Mouse (Mus musculus) spleen, adult 2 months (tissue): ENCODE data around the gene Krtap4-1. TPM values are rescaled to one million over a fixed set of nuclear protein-coding genes. Genes with fewer than 3 reads are reported as not detected.
"Not testable (repeated sequence)": the region's sequence is repeated elsewhere in the genome, so short reads cannot be mapped to it uniquely, and the experiment has no call there.

Experiments
- DNase-seq, 2 experiments: peaks; one replicate each; pipeline versions ENCODE4 v3.0.0 to v3.0.0-alpha.2; 2012 to 2021; ENCODE audit warnings: low spot score in 2 of 2, low read depth in 1 of 2
- H3K27ac ChIP-seq: fragments of 200-500 bp; 2 replicates; pipeline ENCODE4 v1.5.1; 2012; ENCODE audit warnings: low read length, inconsistent platforms; ENCODE audit not compliant: insufficient read depth
- H3K27me3 ChIP-seq: fragments of 200-500 bp; 2 replicates; pipeline ENCODE4 v1.6.1; 2012; ENCODE audit warnings: mild to moderate bottlenecking, moderate library complexity, low read length, inconsistent platforms; ENCODE audit not compliant: control insufficient read depth, insufficient read depth
- H3K36me3 ChIP-seq: fragments of 200-500 bp; 2 replicates; pipeline ENCODE4 v1.6.1; 2012; ENCODE audit warnings: mild to moderate bottlenecking, low read length, inconsistent platforms; ENCODE audit not compliant: control insufficient read depth, insufficient read depth
- H3K4me1 ChIP-seq: fragments of 200-500 bp; 2 replicates; pipeline ENCODE4 v1.6.1; 2011; ENCODE audit warnings: inconsistent platforms; ENCODE audit not compliant: control insufficient read depth, insufficient read depth, insufficient read length
- H3K4me3 ChIP-seq: fragments of 200-500 bp; 2 replicates; pipeline ENCODE4 v1.5.1; 2011; ENCODE audit warnings: mild to moderate bottlenecking, inconsistent platforms; ENCODE audit not compliant: insufficient read depth, insufficient read length; ENCODE audit errors: extremely low read depth
- CTCF ChIP-seq: fragments of 200-500 bp; IDR thresholded peaks from 2 replicates; pipeline ENCODE4 v1.5.1; 2011; ENCODE audit warnings: mild to moderate bottlenecking, inconsistent platforms; ENCODE audit not compliant: insufficient read depth, insufficient read length, insufficient replicate concordance; ENCODE audit errors: extremely low read depth
- POLR2A ChIP-seq: fragments of 200-500 bp; IDR thresholded peaks from 2 replicates; pipeline ENCODE4 v1.6.1; 2011; ENCODE audit warnings: low read depth, low read length, inconsistent platforms
- WGBS: fragments of 180-500 bp; shearing (Covaris S2); methylation state at CpG from one replicate; pipeline ENCODE4 v1.1.7; 2018; 5-methylcytosine and 5-hydroxymethylcytosine counted together
- polyA plus RNA-seq: library from polyadenylated mRNA; depleted of rRNA; stranded (reverse); fragments of >200 nt; gene quantifications from 2 replicates; pipeline ENCODE4 v1.2.3, GENCODE M21; 2012; rRNA removed

Gene Krtap4-1
- not detected in 2 replicates for polyA plus RNA-seq

DNA sequence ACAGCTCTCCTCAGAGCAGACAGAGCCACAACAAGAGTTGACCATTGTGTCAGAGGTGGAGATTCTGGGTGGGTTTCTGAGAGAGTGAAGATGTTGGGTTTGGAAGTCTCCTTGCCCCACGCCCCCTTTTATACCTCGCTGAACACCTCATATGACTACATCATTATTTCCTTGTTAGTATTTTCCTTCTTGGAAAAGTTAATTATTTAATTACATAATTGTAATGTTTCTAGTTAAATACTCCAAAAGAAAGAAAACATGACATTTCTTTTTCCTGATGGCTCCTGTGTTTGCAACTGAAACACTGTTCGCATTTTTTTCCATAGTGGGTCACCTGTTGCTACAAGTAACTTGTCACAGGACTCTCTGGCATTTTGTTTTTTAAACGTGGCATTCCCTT lies at the start of gene Krtap4-1:
Gene Krtap4-1 (minus strand): TSS at position 101 of the 400 bp plus-strand sequence.
- Histone ChIP-seq H3K36me3 (no peaks in the 10 kb centered on the region), H3K4me3 (no peak within 1 kb of the TSS), H3K27me3 (no peaks in the 10 kb centered on the region), H3K4me1 (no peaks in the 10 kb centered on the region), H3K27ac (no peak within 1 kb of the TSS)
- no peak for DNase-seq
- 86% methylated on average over 4 of the region's 4 CpGs for WGBS
- no peak for TF ChIP-seq CTCF
- no peak for TF ChIP-seq POLR2A

DNA sequence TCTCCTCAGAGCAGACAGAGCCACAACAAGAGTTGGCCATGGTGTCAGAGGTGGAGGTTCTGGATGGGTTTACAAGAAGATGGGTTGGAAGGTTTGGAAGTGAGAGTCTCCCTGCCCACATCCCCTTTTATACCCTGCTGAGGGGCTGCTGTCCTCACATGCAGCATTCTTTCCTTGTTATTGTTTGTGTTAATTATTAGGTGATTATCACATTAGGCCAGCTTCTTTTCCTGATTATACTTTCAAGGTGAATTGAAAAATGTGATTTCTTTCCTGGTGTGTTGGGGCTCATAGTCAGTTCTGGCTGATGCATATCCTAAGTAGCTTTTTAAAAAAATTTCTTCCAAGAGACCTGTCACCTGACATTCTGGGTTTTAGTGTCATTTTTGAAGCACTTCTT lies 37.8 kb upstream of the Krtap4-1 start, which contains the start of gene Krtap4-6:
Gene Krtap4-6 (minus strand): TSS at position 101 of the 400 bp plus-strand sequence.
- no peaks in the 10 kb centered on the region for H3K27me3 ChIP-seq
- no peaks in the 10 kb centered on the region for H3K4me1 ChIP-seq
- no peaks in the 10 kb centered on the region for H3K36me3 ChIP-seq
- H3K27ac ChIP-seq: no peak within 1 kb of the TSS
- DNase-seq: no peak
- no peak within 1 kb of the TSS for H3K4me3 ChIP-seq
- TF ChIP-seq POLR2A (no peak), CTCF (no peak)

DNA sequence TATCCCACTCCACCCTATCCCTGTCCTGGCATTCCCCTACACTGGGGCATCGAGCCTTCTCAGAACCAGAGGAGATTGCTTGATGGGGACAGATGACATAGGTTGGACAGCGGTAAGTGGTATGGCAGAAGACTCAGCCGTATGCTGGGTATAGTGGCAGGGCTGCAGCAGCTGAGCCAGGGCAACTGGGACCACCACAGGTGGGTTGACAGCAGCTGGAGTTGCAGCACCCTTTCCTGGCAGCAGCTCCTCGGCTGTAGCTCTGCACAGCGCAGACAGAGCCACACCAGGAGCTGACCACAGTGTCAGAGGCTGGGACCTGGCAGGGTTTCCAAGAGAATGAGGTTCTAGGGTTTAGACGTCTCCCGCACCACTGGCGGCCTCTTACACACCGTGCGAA lies 34.8 kb upstream of the Krtap4-1 start:
- Histone ChIP-seq H3K4me3 (no peak overlapping the region), H3K27me3 (no peaks in the 10 kb centered on the region), H3K36me3 (no peaks in the 10 kb centered on the region), H3K27ac (no peak overlapping the region), H3K4me1 (no peaks in the 10 kb centered on the region)
- TF ChIP-seq POLR2A (no peak), CTCF (no peak)
- WGBS: 84% methylated on average over 10 of the region's 10 CpGs
- no peak for DNase-seq

DNA sequence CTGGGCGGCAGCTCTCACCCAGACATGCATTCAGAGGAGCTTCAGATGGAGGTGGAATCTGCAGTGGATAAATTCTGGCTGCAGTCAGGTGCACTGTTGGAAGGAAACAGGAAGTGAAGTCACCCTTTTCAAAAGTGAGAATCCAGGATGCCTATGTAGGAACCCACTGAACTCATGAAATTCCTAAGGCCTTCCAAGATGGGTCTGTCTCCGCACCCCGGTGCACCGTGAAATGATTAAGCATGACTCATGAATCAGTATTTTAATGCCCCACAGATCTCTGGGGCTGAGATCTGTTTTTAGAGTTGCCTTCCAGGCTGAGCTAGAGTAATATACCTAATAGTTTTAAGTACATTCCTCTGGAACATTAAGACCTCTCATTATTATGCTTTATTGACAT lies 31.2 kb upstream of the Krtap4-1 start:
- WGBS: 93% methylated on average over 4 of the region's 4 CpGs
- H3K27me3 ChIP-seq: no peaks in the 10 kb centered on the region
- no peaks in the 10 kb centered on the region for H3K36me3 ChIP-seq
- no peak for DNase-seq
- no peak for TF ChIP-seq CTCF
- TF ChIP-seq POLR2A: no peak
- no peak overlapping the region for H3K4me3 ChIP-seq
- H3K27ac ChIP-seq: no peak overlapping the region
- H3K4me1 ChIP-seq: no peaks in the 10 kb centered on the region

DNA sequence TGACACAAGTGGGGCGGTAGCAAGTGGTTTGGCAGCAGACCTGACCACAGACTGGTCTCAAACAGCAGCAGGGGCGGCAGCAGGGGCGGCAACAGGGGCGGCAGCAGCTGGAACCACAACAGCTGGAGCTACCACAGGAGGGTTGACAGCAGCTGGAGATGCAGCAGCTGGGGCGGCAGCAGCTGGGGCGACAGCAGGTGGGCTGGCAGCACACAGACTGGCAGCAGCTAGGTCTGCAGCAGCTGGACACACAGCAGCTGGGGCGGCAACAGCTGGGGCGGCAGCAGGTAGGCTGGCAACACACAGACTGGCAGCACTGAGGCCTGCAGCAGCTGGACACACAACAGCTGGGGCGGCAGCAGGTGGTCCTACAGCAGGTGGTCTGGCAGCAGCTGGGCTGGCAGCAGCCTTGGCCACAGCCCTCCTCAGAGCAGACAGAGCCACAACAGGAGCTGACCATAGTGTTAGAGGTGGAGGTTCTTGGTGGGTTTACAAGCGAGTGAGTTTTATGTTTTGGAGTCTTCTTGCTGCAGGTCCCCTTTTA lies 30.5 kb upstream of the Krtap4-1 start, which contains the start of gene Gm11563:
Gene Gm11563 (minus strand): TSS at position 494 of the 544 bp plus-strand sequence.
- not testable (repeated sequence) for H3K27ac ChIP-seq, H3K4me1 ChIP-seq, DNase-seq, H3K36me3 ChIP-seq, H3K4me3 ChIP-seq, H3K27me3 ChIP-seq
- 51% methylated on average over 10 of the region's 10 CpGs for WGBS

GRCm38 (mm10) chr11:99657051-99657450 lies 29.0 kb upstream of the Krtap4-1 start:
- TF ChIP-seq POLR2A (no peak), CTCF (no peak)
- Histone ChIP-seq H3K27ac (no peak overlapping the region), H3K27me3 (no peaks in the 10 kb centered on the region), H3K36me3 (no peaks in the 10 kb centered on the region), H3K4me1 (no peaks in the 10 kb centered on the region), H3K4me3 (no peak overlapping the region)
- WGBS: 61% methylated on average over 5 of the region's 5 CpGs
- DNase-seq: no peak

GRCm38 (mm10) chr11:99650136-99650535 lies 22.1 kb upstream of the Krtap4-1 start, which contains the start of gene Gm11555:
Gene Gm11555, minus strand, starts transcription at chr11:99650236.
- WGBS: 72% methylated on average over 2 of the region's 2 CpGs
- TF ChIP-seq POLR2A: no peak
- no peaks in the 10 kb centered on the region for H3K4me1 ChIP-seq
- DNase-seq: no peak
- H3K27me3 ChIP-seq: no peaks in the 10 kb centered on the region
- no peaks in the 10 kb centered on the region for H3K36me3 ChIP-seq
- no peak within 1 kb of the TSS for H3K4me3 ChIP-seq
- no peak within 1 kb of the TSS for H3K27ac ChIP-seq
